Mouse (Mus musculus) activated CD4-positive, CD25-positive, alpha-beta regulatory T cell, adult 9 weeks (primary cell): ENCODE results near the gene Crygf. TPM values are rescaled to one million over a fixed set of nuclear protein-coding genes. Genes with fewer than 3 reads are reported as not detected.

ENCODE experiments used
- polyA plus RNA-seq: library from polyadenylated mRNA; unstranded; fragments of 100-300 nt; shearing (Covaris generic); gene quantifications from one replicate; pipeline ENCODE4 v1.2.1, GENCODE M21; 2017

Gene Crygf
- polyA plus RNA-seq, result not detected

DNA sequence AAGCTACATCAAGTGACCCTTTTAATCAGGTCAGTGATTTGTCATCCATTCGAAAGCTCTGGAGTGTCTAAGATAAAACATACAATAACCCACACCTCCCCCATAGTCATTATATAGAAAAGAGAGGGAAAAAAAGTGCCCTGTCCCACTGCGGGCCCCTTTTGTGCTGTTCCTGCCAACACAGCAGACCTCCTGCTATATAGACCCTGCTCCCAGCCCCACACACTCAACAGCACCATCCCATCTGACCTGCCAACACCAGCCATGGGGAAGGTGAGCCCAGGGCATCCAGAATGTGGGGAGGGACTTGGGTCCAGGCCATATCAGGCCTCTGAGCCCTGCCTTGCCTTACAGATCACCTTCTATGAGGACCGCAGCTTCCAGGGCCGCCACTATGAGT lies at the start of gene Crygf:
Crygf (plus strand) TSS at position 227 of the 400 bp plus-strand sequence.

Other genes starting within 250 kb of the Crygf start
- 3.8 TPM for gene Map2, start 248.8 kb downstream of the Crygf start, polyA plus RNA-seq